Mouse (Mus musculus) stomach, postnatal 0 days (tissue): ENCODE measurements around the gene Trmt6. TPM values are rescaled to one million over a fixed set of nuclear protein-coding genes. Genes with fewer than 3 reads are reported as not detected.

Experiments used
- ATAC-seq: fragments of 200-750 bp; cut with Nextera tagmentation; 2 replicates; pipeline ENCODE4 v1.8.0; 2017; ENCODE audit not compliant: low FRiP score, low TSS enrichment
- DNase-seq: peaks from one replicate; pipeline ENCODE4 v3.0.0-alpha.2; 2016; ENCODE audit warnings: low spot score
- H3K27ac ChIP-seq: fragments of 300-500 bp; sonication (generic); replicated peaks from 2 replicates; pipeline ENCODE4 v1.5.1; 2014; ENCODE audit warnings: mild to moderate bottlenecking, control low read depth
- H3K27me3 ChIP-seq: fragments of 300-500 bp; sonication (generic); 2 replicates; pipeline ENCODE4 v1.6.1; 2014; ENCODE audit warnings: low read length; ENCODE audit not compliant: control insufficient read depth, insufficient read depth
- H3K36me3 ChIP-seq: fragments of 300-500 bp; sonication (generic); 2 replicates; pipeline ENCODE4 v1.6.1; 2014; ENCODE audit warnings: low read length, mixed read lengths; ENCODE audit not compliant: control insufficient read depth, insufficient read depth
- H3K4me1 ChIP-seq: fragments of 300-500 bp; sonication (generic); replicated peaks from 2 replicates; pipeline ENCODE4 v1.6.1; 2014; ENCODE audit warnings: antibody characterized with exemption; ENCODE audit not compliant: control insufficient read depth, insufficient read depth
- H3K4me2 ChIP-seq: fragments of 300-500 bp; sonication (generic); replicated peaks from 2 replicates; pipeline ENCODE4 v1.6.1; 2014; ENCODE audit warnings: low read depth, mild to moderate bottlenecking, control low read depth, moderate library complexity
- H3K4me3 ChIP-seq: fragments of 300-500 bp; sonication (generic); 2 replicates; pipeline ENCODE4 v1.5.1; 2014; ENCODE audit warnings: low read depth, low read length, control low read depth
- H3K9ac ChIP-seq: fragments of 300-500 bp; sonication (generic); 2 replicates; pipeline ENCODE4 v1.6.1; 2014; ENCODE audit warnings: mild to moderate bottlenecking, low read length, control low read depth, mixed read lengths
- H3K9me3 ChIP-seq: fragments of 300-500 bp; sonication (generic); 2 replicates; pipeline ENCODE4 v1.6.1; 2016; ENCODE audit warnings: low read length; ENCODE audit not compliant: control insufficient read depth
- CTCF ChIP-seq: IDR thresholded peaks from 2 replicates; pipeline ENCODE4 v1.5.1; 2016; ENCODE audit warnings: antibody characterized with exemption, low read depth, mild to moderate bottlenecking, moderate library complexity
- EP300 ChIP-seq: optimal IDR thresholded peaks from 2 replicates; pipeline ENCODE3; 2016; ENCODE audit warnings: antibody characterized with exemption
- WGBS: fragments of 180-500 bp; shearing (Covaris S2); extraction: QIAGEN DNeasy Blood & Tissue Kit; methylation state at CpG from one replicate; pipeline ENCODE4 v1.1.7; 2014; 5-methylcytosine and 5-hydroxymethylcytosine counted together
- polyA plus RNA-seq: library from polyadenylated mRNA; unstranded; fragments of >200 nt; fragmentation: Nextera tagmentation; extraction: Ambion mirVana; gene quantifications from 2 replicates; pipeline ENCODE4 v1.2.1, GENCODE M21; 2015

Trmt6 gene
- polyA plus RNA-seq, result 26.8 and 37.5 TPM in 2 replicates

GRCm38 (mm10) chr2:132815608-132816314 lies at the start of gene Trmt6, which contains the start of gene Mcm8:
Trmt6 (minus strand) TSS chr2:132816055.
Mcm8 (plus strand) TSS chr2:132816141.
- H3K4me1 ChIP-seq, result 0 out of 2 replicates have a peak, but pooled peaks cover 2% of the 10 kb centered on the region
- no peaks in the 10 kb centered on the region for H3K36me3 ChIP-seq
- H3K27ac ChIP-seq, result peak within 1 kb of the TSS; percentile 77
- peak; percentile 97 for DNase-seq
- H3K27me3 ChIP-seq, result no peaks in the 10 kb centered on the region
- peak within 1 kb of the TSS; percentile 89 for H3K4me2 ChIP-seq
- H3K4me3 ChIP-seq, result peak within 1 kb of the TSS; percentile 71
- peak; percentile 100 for ATAC-seq
- TF ChIP-seq EP300, result no peak
- TF ChIP-seq CTCF, result peak; percentile 53
- peak within 1 kb of the TSS; percentile 71 for H3K9ac ChIP-seq
- no peaks in the 10 kb centered on the region for H3K9me3 ChIP-seq
- under 1% methylated on average over 59 of the region's 59 CpGs for whole genome bisulfite sequencing

DNA sequence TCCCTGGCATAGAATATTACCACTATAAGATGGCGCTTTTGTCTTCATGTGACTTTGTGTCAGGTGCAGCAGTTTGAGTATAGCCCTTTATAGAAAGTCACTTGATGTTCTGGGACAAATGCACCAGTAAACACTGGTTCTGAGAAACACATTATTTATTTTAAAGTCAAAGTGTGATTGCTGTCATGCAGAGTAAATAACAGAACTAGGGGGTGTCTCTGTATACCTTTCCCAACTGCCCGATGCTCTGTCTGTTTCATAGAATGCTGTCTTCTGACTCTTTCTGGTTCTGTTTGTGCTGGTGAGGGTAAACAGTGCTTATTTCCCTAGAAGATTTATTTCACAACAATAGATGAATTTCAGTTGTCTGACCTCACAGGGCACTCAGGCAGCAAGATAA lies 47.5 kb upstream of the Trmt6 start:
- DNase-seq, result no peak
- no peak overlapping the region for H3K27ac ChIP-seq
- H3K36me3 ChIP-seq, result no peaks in the 10 kb centered on the region; the same call in 1 of the 2 replicates
- H3K4me3 ChIP-seq, result no peak overlapping the region
- WGBS, result 88% methylated on average over 2 of the region's 2 CpGs
- H3K4me1 ChIP-seq, result no peaks in the 10 kb centered on the region
- no peak overlapping the region for H3K9ac ChIP-seq
- no peak overlapping the region for H3K4me2 ChIP-seq
- no peaks in the 10 kb centered on the region for H3K9me3 ChIP-seq
- TF ChIP-seq CTCF, result no peak
- no peak for TF ChIP-seq EP300
- ATAC-seq, result no peak
- H3K27me3 ChIP-seq, result no peaks in the 10 kb centered on the region

- DNase-seq, result no peak
- H3K27me3 ChIP-seq, result no peaks in the 10 kb centered on the region
- 87% methylated on average over 2 of the region's 2 CpGs for WGBS
- H3K4me3 ChIP-seq, result no peak overlapping the region
- no peaks in the 10 kb centered on the region for H3K9me3 ChIP-seq
- no peaks in the 10 kb centered on the region; the same call in 1 of the 2 replicates for H3K36me3 ChIP-seq
- TF ChIP-seq CTCF (no peak), EP300 (no peak)
- H3K4me2 ChIP-seq, result no peak overlapping the region
- H3K4me1 ChIP-seq, result no peaks in the 10 kb centered on the region
- no peak overlapping the region for H3K9ac ChIP-seq
- ATAC-seq, result no peak
- no peak overlapping the region for H3K27ac ChIP-seq
Observed at GRCm38 (mm10) chr2:132861456-132861855, 45.6 kb upstream of the Trmt6 start.

DNA sequence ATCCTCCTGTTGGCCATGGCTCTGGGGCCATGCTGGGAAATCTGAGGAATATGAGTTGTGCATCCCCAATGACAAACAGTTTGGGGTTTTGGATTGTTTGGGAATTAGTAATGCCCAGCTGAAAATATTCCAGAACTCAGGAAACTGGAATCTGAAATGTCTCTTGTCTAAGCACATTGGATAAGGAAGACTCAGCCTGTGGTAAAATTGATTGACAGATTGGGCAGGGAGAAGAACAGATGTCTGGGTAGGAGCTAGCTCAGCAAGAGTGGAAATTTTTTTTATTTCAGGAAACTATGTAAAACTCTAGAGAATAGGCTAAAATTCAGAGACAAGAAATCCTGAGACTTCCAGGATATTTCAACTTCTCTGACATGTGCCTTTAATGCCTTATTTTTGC lies 44.6 kb upstream of the Trmt6 start:
- Histone ChIP-seq H3K36me3 (no peaks in the 10 kb centered on the region; the same call in 1 of the 2 replicates), H3K4me3 (no peak overlapping the region), H3K4me2 (no peak overlapping the region), H3K27ac (no peak overlapping the region), H3K4me1 (no peaks in the 10 kb centered on the region), H3K9ac (no peak overlapping the region), H3K9me3 (no peaks in the 10 kb centered on the region), H3K27me3 (no peaks in the 10 kb centered on the region)
- no peak for ATAC-seq
- no peak for TF ChIP-seq EP300
- no peak for TF ChIP-seq CTCF
- no peak for DNase-seq

DNA sequence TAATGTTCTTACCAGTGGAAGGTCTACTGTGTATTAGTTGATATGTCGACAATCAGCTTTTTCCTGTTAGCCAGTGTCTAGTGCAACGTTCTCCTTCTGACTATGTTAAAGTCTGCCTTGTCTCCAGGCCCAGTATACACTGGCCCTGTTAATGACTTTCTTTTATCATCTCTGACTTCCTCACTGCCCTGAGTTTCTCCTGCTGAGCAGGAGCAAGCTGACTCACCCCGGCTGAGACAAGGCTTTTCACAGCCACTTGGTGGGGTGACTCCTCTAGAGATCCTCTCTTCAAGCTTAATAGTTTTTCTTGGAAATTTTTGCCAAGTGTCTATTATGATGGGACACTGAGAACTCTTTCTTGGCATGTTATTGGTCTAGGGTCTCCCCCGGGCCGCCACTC lies 40.5 kb upstream of the Trmt6 start:
- Histone ChIP-seq H3K4me2 (no peak overlapping the region), H3K9ac (no peak overlapping the region), H3K27me3 (no peaks in the 10 kb centered on the region), H3K36me3 (peaks cover under 1% of the 10 kb centered on the region; the same call in 1 of the 2 replicates), H3K4me1 (no peaks in the 10 kb centered on the region), H3K4me3 (no peak overlapping the region), H3K9me3 (no peaks in the 10 kb centered on the region), H3K27ac (no peak overlapping the region)
- peak; percentile 66; the same call in 1 of the 2 replicates for ATAC-seq
- no peak for DNase-seq
- 0 out of 2 replicates have a peak, but pooled peaks have one; percentile 13 for TF ChIP-seq CTCF
- no peak for TF ChIP-seq EP300
- 75% methylated on average over 5 of the region's 5 CpGs for WGBS

- TF ChIP-seq CTCF, result no peak
- no peak for TF ChIP-seq EP300
- WGBS, result 87% methylated on average over 1 of the region's 1 CpGs
- H3K9ac ChIP-seq, result no peak overlapping the region
- H3K27me3 ChIP-seq, result no peaks in the 10 kb centered on the region
- H3K9me3 ChIP-seq, result no peaks in the 10 kb centered on the region
- peaks cover 2% of the 10 kb centered on the region; the same call in 1 of the 2 replicates for H3K36me3 ChIP-seq
- no peaks in the 10 kb centered on the region for H3K4me1 ChIP-seq
- no peak for ATAC-seq
- DNase-seq, result no peak
- no peak overlapping the region for H3K4me3 ChIP-seq
- no peak overlapping the region for H3K27ac ChIP-seq
- no peak overlapping the region for H3K4me2 ChIP-seq
Observed at GRCm38 (mm10) chr2:132853051-132853450, 37.2 kb upstream of the Trmt6 start.
